Mouse (Mus musculus): ENCODE data around the gene Ppfia4.
"Not testable (repeated sequence)": the region's sequence is repeated elsewhere in the genome, so short reads cannot be mapped to it uniquely, and the experiment has no call there.

Gene Ppfia4

DNA sequence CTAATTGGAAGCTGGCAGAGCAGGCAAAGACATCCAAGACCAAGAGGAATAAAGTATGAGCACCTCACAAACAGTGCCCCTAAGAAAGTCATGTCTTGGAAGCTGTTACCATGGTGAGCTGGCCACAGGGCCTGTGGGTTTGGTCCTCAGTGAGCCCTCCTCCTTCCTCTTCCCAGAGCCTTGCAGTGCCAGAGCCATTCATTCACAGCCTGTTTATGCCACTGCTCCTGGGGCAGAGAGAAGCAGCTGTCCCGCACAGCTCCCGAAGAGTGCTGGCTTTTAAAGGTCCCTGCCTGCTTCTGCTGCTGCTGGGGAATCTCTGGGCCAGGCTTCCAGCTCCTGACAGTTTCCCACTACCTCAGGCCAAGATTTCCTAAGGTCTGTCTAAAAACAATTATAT, 66.9 kb downstream of the Ppfia4 start:
- DNase-seq = no peak

DNA sequence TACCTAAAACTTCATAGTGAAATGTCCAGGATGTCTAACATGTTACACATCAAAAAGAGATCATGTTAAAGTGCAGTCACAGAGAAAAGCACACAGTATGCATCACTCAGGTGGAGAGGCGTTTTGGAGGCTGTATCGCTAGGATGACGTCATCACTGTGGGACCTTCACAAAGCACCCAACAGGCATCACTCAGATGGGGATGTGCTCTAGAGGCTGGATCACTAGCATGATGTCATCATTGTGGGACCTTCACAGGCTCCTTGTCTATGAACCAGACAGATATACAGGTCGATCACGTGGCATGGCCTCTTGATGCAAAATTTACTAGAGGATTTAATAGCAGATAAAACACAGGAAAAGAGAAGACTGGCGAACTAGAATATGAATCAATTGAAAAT, 68.4 kb downstream of the Ppfia4 start:
- DNase-seq = no peak

DNA sequence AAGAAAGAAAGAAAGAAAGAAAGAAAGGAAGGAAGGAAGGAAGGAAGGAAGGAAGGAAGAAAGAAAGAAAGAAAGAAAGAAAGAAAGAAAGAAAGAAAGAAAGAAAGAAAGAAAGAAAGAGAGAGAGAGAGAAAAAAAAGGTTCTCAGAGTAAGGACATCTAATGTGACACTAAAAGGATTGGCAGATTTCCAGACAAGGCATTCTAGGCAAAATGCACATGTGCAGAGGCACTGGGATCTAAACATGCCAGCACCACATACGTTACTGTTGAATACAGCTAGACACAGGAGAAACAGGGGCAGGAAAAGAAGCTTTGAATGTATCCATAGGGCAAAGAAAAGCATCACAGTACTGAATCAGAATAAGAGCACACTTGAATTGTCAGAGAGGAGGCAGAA, 83.0 kb downstream of the Ppfia4 start:
- not testable (repeated sequence) for DNase-seq
